Mouse (Mus musculus): ENCODE measurements around the gene R3hdm4.

The R3hdm4 gene

GRCm38 (mm10) chr10:79865801-79866295 is 55.2 kb downstream of the R3hdm4 start:
- peak; percentile 63 to 66 for DNase-seq

- DNase-seq, result no peak
Measured at GRCm38 (mm10) chr10:79865189-79865601, 55.8 kb downstream of the R3hdm4 start.

- DNase-seq, result no peak
Measured at GRCm38 (mm10) chr10:79864351-79865188, 56.4 kb downstream of the R3hdm4 start.

GRCm38 (mm10) chr10:79862925-79863324 is 58.1 kb downstream of the R3hdm4 start:
- DNase-seq, result peak in 1 of 2 experiments; percentile 30

GRCm38 (mm10) chr10:79862049-79862788 is 58.8 kb downstream of the R3hdm4 start:
- DNase-seq, result peak in 1 of 2 experiments; percentile 27

GRCm38 (mm10) chr10:79861230-79862048 is 59.6 kb downstream of the R3hdm4 start:
- peak; percentile 84 to 86 for DNase-seq

GRCm38 (mm10) chr10:79860079-79860911 is 60.7 kb downstream of the R3hdm4 start:
- DNase-seq, result no peak

Data from cerebellum, postnatal 25 days (tissue).